Mouse (Mus musculus) right cerebral cortex, postnatal 10 days (tissue): ENCODE measurements at regions not wholly inside any gene's neighbourhood (a gene's known extent, or its start where the extent isn't known, plus 50 kb on each side); places are given as distances from the start of the nearest gene placed in this dataset.

Experiments used
- DNase-seq, 2 experiments: peaks; one replicate each; pipeline ENCODE4 v3.0.0; 2021; ENCODE audit warnings: low spot score in 2 of 2

DNA sequence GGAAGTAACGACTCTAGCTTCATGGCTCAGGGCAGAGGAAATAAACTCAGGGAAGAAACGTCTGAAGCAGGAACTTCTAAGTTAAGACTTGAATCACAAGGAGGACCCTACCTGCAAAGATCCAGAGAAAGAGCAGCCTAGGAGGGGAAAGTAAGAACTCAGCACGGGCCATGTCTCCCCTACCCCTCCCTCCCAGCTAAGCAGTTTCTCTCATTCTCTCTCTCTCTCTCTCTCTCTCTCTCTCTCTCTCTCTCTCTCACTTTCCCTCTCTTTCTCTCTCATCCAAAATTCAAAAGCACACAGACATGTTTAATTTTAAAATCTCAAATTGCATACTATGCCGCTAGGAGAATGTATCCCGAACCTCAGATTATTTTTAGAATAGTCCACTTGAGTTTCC lies 267.3 kb downstream of the Dhx15 start:
- DNase-seq: no peak

DNA sequence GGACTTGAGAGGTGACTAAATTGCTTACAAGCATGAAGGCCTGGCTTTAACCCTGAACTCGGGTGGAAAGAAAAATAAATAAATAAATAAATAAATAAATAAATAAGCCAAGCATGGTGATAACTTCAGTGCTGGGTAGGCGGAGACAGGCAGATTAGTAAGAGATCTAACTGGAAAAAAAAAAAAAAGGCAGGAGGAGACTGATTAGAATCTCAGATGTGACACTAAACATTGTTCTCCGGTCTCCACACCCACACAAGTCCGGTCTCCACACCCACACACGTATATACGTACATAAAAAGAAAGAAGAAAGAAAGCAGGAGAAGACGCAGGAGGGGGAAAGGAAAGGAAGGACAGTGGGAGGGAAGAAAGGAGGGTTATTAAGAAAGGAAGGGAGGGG lies 267.8 kb downstream of the Dhx15 start:
- no peak for DNase-seq

DNA sequence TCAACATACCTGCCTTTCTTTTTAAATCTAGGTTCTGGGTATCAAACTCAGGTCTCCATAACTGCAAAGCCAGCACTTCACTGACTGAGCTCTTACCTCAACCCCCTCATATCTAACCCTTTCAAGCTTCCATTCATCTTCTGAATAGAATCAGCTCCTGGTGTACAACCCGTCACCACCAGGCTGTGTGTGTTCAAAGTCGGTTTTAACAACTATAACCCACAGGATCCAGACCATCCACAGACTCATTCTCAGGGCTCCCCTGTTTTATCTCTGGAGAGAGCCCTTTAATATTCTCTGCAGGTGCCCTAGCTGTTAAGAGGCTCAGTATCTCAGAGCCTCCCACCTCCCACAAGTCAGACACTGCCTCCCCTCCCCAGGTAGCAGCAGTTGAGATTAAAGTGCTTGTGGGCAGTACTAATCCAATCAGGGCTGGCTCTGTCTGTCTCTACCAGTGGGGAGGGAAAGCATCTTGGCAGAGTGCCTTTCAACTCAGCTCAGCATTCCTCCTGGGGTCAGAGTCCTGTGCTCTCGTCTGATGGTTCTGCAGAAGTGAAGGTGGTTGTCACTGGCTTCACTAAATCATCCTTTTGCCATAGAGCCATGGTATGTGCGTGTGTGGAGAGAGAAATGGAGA lies 272.4 kb downstream of the Dhx15 start:
- DNase-seq: no peak

DNA sequence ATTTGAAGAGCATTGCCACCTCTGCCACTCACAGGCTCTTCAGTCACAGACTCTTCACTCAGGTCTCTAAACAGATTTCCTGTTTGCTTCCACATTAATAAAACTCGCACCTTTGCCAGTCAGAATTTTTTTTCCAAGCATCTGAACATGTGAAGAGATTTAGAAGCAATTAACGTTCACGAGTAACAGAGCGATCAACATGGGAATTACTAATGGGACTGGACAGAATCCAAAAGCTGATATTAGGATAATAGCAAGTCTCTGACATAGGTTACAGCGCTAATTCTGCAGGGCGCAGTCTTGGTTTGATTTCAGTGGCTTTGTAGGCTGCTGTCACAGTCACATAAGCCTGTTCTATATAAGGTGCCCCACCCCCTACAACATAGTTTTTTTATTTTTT lies 275.6 kb downstream of the Dhx15 start:
- DNase-seq: no peak

DNA sequence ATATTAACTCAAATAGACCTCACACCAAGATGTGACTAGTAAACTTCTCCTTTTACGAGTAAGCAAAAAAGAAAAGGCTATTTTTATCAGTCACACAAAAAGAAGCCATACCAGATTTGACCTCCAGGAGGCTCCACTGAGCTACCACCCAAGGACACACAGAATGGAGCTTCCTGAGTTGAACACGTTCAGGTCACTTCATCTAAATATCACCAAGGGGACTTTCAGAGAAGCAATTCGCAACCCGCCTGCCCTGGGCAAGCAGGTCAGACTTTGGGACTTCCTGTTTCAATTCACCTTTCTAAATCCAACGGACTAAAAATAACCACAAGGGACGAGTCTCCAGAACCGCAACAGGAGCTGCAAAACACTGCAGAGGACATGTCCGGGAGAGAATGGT lies 281.5 kb downstream of the Dhx15 start:
- DNase-seq: no peak

DNA sequence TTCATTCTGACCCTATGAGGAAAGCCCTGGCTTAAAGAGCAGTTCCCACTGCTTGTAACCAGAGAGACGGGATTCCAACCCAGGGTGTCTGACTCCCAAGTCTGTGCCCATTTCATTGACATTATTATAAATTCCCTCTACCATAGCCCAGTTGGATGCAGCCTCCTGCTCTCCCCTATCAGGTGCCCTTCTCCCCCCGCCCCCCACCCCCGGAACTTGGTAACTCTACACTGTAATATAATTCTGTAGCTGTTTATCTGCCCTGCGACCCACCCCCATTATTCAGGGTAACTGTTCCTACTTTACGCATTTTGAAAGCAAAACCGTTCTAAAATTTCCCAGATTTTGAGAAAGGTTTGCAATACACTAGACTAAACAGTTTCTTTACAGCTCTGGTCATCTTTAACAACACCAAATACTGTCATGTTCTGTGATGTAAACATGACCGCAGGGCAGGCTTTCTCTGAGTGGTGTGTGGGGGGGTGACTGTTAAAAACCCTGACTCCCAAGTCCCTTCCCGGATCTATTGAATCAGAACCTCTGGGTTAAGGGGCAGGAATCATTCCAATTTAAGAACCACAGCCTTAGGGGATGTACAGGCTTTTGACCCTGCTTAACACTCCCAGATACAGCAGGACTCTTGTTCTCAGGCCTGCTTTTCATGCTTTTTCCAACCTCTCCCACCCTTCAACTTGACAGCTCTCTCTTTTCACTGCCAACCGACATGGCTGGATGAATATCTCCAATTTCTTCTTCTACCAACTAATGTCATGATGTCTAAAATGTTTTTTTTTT lies 283.8 kb downstream of the Dhx15 start:
- no peak for DNase-seq

DNA sequence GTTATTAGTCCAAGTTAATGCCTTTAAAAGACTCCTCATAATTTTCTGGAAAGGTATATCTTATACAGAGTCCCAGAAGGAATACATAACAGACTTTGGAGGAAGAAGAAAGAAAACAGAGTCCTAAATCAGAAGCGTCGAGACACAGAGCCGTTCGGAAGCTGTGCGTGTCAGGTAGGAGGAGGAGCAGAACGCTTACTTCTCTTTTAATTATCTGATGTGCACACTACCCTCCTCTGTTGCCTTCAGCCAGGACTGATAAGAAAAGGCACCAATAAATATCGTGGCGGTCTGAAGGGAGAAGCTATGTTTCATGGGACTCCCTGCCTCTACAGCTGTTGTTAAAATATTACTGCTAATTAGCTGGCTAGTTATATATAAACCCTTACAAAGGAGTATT lies 296.2 kb downstream of the Dhx15 start:
- DNase-seq: no peak

DNA sequence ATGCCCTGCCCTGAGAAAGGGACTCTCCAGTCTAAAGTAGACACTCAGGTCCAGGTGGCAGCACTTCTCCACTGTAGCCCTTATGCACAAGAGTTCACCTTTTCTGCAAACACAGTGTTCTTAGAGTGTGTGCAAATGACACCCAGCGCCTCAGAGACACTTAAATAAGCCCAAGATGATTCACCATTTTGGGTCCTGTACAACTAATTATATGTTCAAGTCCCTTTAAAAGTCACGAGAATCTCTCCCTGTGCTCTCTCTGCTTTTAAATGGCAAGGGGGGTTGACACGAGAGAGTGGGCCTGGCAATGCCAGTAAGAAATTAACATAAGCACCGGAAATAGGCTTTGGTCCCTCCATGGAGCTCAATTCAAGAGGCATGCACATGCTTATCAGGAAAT lies 299.0 kb downstream of the Dhx15 start:
- DNase-seq: no peak

DNA sequence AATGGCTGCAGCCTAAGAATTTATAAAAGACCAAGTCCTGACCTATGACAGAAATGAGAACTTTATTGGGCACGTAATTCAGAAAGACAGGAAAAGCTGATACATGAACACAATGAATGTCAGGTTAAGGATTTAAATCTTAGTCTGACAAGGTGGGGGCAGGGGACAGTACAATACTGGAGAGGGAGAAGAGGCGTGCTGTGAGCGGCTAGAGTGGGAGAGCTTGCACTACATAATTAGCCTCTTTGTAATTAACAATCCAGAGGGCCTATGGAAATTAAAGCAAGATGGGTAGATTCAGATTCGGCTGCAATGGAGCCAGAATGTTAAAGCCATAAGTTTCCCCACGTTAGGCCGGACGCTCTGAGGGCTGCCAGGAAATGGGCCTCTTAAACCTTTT lies 301.9 kb downstream of the Dhx15 start:
- DNase-seq: no peak

DNA sequence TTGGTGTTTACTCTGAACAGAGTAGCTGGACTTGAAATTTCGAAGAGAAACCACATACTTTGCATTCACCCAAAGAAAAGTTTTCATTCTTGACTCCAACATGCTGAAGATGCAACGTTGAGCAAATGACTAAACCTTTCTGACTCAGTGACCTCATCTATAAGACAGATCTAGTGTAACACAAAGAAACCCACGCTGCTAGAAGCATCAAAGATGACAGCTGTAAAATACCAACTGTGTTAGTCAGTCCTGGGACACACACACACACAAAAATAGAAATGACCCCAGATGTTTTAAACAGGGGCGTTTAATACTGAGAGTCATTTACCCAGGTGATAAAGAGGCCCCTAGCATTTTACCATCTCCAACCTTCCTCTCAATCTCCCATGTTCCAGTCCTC lies 307.7 kb downstream of the Dhx15 start:
- DNase-seq: no peak

DNA sequence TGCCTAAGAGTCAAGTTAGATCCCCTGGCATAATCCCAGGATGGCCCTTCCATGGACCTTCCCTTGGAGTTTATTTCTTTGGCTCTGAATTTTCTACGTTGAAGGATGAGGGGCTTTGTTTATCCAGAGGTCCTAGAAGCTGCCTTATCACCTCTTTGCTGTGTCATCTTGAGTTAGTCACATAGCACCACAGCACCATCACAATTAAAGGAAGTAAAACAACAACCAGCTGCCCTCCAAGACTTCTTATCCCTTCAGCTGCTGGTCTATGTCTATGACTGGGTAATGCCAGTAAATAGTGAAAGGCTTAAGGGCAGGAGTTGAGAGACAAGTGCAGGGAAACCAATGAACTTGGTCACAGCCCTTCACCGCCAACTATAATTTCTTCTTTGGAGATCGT lies 308.1 kb downstream of the Dhx15 start:
- DNase-seq: no peak

DNA sequence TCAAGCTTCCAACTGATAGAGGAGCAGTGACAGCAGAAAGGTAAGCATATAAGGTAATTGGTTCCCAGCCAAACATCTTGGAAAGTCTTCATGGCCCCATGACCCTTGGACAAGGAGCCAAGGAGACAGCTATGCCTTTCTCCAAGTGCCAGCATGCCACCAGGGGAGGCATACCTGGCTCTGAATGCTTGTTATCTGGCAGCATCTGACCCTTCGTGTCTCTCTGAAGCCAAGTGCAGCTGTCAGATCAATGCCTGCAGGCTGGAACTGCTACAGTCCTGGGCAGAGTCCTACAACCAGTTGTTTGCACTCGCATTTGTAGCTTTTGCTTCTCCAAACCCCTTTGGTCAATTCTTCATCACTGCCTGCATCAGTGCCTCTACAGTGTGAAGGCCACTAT lies 309.3 kb upstream of the Ppargc1a start:
- no peak for DNase-seq

DNA sequence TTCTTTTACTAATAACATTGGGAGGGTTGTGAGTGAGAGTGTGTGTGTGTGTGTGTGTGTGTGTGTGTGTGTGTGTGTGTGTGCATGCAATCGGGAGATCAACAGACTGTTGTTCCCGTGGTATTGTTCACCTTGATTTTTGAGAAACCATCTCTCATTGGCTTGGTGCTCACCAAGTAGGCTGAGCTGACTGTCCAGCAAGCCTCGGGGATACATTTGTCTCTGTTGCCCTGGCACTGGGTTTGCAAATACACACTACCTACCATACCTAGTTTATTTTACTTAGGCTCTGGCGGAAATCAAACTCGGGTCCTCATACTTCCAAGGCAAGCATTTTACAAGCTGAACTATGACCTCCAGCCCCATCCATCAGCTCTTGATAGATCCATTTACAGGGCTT lies 306.0 kb upstream of the Ppargc1a start:
- no peak for DNase-seq

DNA sequence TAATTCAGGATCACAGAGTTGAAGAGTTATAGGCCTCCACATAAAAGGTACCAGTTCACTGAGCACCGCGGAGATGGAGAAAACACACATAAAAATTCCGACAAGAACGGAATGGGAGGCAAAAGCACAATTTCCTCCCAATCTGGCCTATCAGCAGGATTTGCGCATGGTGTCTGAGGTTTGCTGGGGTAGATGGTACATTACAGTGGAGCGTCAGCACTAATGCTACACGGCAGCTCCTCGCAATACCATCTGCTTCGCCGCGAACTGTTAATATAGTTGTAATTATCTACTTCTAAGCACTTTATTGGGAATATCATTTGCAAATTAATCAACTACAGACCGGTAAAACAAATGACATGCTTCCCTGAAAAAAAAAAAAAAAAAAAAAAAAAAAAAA lies 304.2 kb upstream of the Ppargc1a start:
- DNase-seq: no peak

DNA sequence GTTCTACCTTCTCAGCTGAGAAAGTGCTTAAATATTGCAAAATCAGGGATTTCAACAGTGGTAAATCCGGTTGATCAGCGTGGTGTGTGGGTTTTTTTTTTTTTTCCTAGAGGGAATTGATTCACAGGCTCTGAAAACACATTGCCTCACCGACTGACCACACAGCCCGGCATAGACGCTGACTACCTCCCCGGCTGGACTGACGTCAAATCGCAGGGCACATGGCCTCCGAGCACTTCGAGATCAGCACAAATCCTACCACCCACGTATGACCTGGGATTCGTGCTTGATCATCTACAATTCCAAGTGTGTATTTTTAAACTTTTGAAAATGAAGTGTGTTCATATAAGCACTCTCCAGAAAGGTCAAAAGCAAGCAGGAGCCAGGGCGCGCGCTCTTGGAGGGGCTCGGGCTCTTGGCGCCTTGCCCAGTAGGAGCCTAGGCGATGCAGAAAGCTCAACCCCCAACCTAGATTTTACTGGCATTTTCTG lies 300.7 kb upstream of the Ppargc1a start:
- DNase-seq: no peak

DNA sequence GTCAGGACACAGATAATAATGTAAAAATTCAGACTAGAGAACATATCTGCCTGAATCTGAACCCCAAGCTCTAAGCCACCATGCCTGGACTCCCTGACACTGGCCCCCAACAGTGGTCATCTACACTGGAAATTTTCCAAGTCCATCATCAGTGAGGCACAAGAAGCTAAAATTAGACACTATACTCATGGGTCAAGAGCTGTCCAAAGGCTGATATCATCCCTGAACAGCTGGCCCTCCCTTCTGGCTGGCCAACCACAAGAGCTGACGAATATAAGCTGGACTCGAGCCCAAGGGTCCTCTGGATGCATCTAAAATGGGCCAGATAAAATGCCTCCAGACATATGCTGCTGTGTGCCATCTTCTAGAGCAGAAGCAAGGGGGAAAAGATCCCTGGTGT lies 298.5 kb upstream of the Ppargc1a start:
- DNase-seq: no peak

DNA sequence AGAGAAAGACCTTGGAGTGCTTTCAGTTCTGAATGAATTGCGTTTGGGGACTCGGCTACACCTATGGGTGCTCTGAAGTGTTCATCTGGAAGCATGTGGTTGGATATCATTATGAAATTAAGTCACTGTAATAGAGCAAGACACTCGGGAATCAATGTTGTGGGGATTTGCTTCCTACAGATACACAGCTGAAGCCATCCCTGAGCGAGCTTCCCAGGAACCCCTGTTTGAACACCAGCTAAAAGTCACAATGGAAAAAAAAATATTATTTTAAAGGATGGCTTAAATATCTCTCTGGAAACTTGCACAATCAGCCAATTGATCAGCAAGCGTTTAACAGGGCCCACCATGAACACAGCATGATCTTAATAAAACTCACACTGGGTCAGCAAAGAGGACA lies 293.0 kb upstream of the Ppargc1a start:
- no peak for DNase-seq

DNA sequence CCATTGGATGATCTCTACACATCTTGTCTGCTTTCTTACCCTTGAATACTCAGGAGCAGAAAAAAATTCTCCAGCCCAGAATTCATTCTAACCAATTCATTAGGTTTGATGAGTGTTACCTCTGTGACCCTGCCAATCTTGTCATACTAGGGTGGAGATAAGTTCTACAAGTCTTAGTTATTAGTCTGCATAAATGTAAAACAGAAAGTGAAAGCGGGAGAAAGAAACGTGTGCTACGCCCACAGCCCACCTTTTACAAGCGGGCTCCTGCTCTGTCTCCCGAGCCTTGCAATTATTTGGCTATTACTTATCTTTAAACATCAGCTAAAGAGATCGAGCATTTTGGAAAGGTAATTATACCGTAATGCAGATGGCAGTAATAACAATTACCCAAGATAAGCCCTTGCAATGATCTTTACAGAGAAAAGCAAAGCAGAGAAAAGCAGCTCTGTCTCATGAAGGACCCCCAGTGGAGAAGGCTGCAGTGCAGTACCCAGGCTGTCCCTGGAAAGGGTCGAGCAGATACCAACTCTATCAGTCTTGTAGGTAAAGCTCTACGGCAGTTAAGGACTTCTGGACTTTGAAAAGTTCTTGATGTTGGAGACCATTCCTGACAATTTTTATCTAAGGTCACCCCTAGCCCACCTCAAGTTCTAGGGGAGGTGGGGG lies 286.1 kb upstream of the Ppargc1a start:
- no peak for DNase-seq

DNA sequence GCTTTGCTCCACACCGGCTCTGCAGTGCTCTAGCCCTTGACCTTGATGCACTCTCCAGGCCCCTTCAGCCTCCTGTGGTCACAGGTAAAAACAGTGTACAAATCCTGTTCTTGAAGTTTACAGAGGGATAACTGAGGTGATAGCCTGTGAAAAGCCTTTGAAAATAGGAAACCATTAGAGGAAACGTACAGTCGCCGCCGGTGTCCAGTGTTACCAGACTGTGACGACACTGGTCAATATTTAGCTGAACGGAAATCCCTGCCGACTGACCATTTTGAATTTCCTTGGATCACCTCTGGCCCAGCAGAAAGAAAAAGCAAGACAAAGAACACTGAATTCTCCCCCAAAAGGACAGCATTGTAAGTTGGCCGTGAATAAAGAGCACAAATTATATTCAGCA lies 282.6 kb upstream of the Ppargc1a start:
- no peak for DNase-seq

DNA sequence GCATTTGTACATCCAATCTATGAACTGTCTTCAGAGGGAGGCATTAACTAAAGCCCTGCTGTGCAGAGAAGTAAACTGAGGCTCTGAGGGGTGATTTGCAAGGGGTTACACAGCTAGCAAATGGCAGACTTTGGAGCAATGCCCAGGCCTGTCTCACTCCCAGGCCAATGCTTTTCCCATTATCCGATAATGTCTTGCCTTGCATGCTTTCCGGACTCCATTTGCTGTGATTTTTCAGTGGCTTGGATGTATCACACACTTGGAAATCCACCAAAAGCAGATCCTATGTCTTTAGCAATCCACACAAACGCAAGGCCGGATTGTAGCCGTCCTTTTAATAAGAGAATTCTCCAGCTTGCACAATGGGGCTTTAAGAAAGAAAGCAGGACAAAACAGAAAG lies 281.7 kb upstream of the Ppargc1a start:
- no peak for DNase-seq

DNA sequence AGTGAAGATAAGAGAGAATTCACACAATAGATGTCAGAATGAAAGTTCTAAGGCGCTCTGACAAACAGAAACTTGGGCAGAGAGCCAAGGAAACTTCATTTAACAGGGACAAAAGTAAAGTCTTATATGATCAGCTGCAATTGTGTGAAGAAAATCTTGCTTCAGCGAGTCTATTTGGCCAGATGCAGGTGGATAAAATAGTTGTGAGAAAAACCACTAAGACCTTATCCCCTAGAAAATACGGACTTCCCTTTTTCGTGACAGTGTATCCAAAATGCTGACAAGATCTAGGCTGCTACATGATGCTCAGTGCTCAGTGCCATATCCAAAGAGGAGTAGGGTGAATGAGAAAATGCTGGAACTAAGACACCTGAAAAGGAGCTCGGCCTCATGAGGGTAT lies 274.7 kb upstream of the Ppargc1a start:
- DNase-seq: no peak

DNA sequence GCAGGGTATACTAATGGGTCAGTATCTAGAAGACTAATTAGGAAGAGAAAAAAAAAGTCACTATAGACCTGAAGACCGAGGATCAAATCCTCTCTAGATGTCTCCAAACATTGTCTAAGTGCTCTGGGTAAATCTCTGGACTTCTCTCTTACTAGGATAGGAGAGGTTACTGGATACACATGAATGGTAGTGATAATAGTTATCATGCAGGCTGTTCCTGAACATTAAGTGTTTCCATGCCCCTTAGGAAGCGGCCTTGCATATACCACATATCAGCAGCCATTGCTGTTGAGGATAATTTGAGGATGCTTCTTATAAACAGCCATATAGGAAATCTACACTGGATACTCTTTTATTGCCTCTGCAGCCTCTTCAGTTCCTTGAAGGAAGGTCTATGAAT lies 274.2 kb upstream of the Ppargc1a start:
- DNase-seq: no peak
